Mouse (Mus musculus) kidney, postnatal 4 days (tissue): ENCODE results near the gene AI597479.

Experiments
- DNase-seq, 2 experiments: peaks; one replicate each; pipeline ENCODE4 v3.0.0; 2021; ENCODE audit warnings: mixed read lengths in 2 of 2

AI597479 gene

GRCm38 (mm10) chr1:43098031-43098984 is at the start of gene AI597479, which contains the start of gene Tgfbrap1:
AI597479 (plus strand) TSS chr1:43098710.
Tgfbrap1 (minus strand) TSS chr1:43098637.
- peak; percentile 96 to 97 for DNase-seq

GRCm38 (mm10) chr1:43051903-43052302 is 46.6 kb upstream of the AI597479 start:
- peak in 1 of 2 experiments; percentile 12 for DNase-seq

- peak; percentile 86 to 88 for DNase-seq
Observed at GRCm38 (mm10) chr1:43065615-43066310, 32.7 kb upstream of the AI597479 start.

GRCm38 (mm10) chr1:43066573-43066972 is 31.9 kb upstream of the AI597479 start:
- no peak for DNase-seq

- no peak for DNase-seq
Observed at GRCm38 (mm10) chr1:43067551-43067950, 31.0 kb upstream of the AI597479 start.

GRCm38 (mm10) chr1:43070726-43071125 is 27.8 kb upstream of the AI597479 start:
- no peak for DNase-seq

GRCm38 (mm10) chr1:43072028-43072427 is 26.5 kb upstream of the AI597479 start:
- no peak for DNase-seq

GRCm38 (mm10) chr1:43072561-43072960 is 25.9 kb upstream of the AI597479 start:
- no peak for DNase-seq

GRCm38 (mm10) chr1:43074791-43075190 is 23.7 kb upstream of the AI597479 start:
- no peak for DNase-seq

- no peak for DNase-seq
Observed at GRCm38 (mm10) chr1:43078124-43078523, 20.4 kb upstream of the AI597479 start.

- DNase-seq = no peak
Observed at GRCm38 (mm10) chr1:43082946-43083345, 15.6 kb upstream of the AI597479 start.

GRCm38 (mm10) chr1:43090418-43090817 is 8.1 kb upstream of the AI597479 start:
- no peak for DNase-seq

- peak in 1 of 2 experiments; percentile 13 for DNase-seq
Observed at GRCm38 (mm10) chr1:43091306-43092055, 7.0 kb upstream of the AI597479 start.

GRCm38 (mm10) chr1:43092056-43093015 is 6.2 kb upstream of the AI597479 start:
- peak; percentile 71 to 83 for DNase-seq

- no peak for DNase-seq
Observed at GRCm38 (mm10) chr1:43094206-43094605, 4.3 kb upstream of the AI597479 start.

- no peak for DNase-seq
Observed at GRCm38 (mm10) chr1:43108729-43109128, 10.2 kb downstream of the AI597479 start.

- peak; percentile 77 to 79 for DNase-seq
Observed at GRCm38 (mm10) chr1:43110556-43110955, 12.0 kb downstream of the AI597479 start.

- DNase-seq = peak; percentile 77 to 83
Observed at GRCm38 (mm10) chr1:43112882-43113281, 14.4 kb downstream of the AI597479 start.

GRCm38 (mm10) chr1:43117435-43117834 is 18.9 kb downstream of the AI597479 start:
- peak in 1 of 2 experiments; percentile 28 for DNase-seq

- DNase-seq = no peak
Observed at GRCm38 (mm10) chr1:43120950-43121349, 22.4 kb downstream of the AI597479 start.

- DNase-seq = no peak
Observed at GRCm38 (mm10) chr1:43122616-43123015, 24.1 kb downstream of the AI597479 start.

- DNase-seq = no peak
Observed at GRCm38 (mm10) chr1:43124726-43125125, 26.2 kb downstream of the AI597479 start.
